Mouse (Mus musculus): ENCODE results near the gene Pgc.
A peak's percentile ranks its signal among the peaks of the same experiment; 100 is the strongest.

The Pgc gene

GRCm38 (mm10) chr17:47726566-47726965 is at the start of gene Pgc:
TSS of gene Pgc (plus strand) at chr17:47726842.
- DNase-seq (ENCODE audit: low read depth, low spot score) = no peak

- no peak for DNase-seq (ENCODE audit: low read depth, low spot score)
Observed at GRCm38 (mm10) chr17:47678238-47678637, 48.4 kb upstream of the Pgc start.

GRCm38 (mm10) chr17:47678702-47679101 is 47.9 kb upstream of the Pgc start:
- no peak for DNase-seq (ENCODE audit: low read depth, low spot score)

GRCm38 (mm10) chr17:47682836-47683235 is 43.8 kb upstream of the Pgc start:
- peak; percentile 63 for DNase-seq (ENCODE audit: low read depth, low spot score)

GRCm38 (mm10) chr17:47687409-47688343 is 39.0 kb upstream of the Pgc start:
- peak; percentile 98 for DNase-seq (ENCODE audit: low read depth, low spot score)

GRCm38 (mm10) chr17:47688344-47688607 is 38.4 kb upstream of the Pgc start, which contains the start of gene Tomm6:
TSS of gene Tomm6 (minus strand) at chr17:47688386.
- DNase-seq (ENCODE audit: low read depth, low spot score) = no peak

GRCm38 (mm10) chr17:47688608-47689575 is 37.8 kb upstream of the Pgc start, which contains the start of gene Frs3:
TSS of gene Frs3 (plus strand) at chr17:47689030.
- peak; percentile 65 for DNase-seq (ENCODE audit: low read depth, low spot score)

GRCm38 (mm10) chr17:47689894-47690293 is 36.7 kb upstream of the Pgc start:
- no peak for DNase-seq (ENCODE audit: low read depth, low spot score)

GRCm38 (mm10) chr17:47691650-47692049 is 35.0 kb upstream of the Pgc start:
- DNase-seq (ENCODE audit: low read depth, low spot score) = no peak

GRCm38 (mm10) chr17:47693671-47694441 is 32.8 kb upstream of the Pgc start:
- no peak for DNase-seq (ENCODE audit: low read depth, low spot score)

- DNase-seq (ENCODE audit: low read depth, low spot score) = no peak
Observed at GRCm38 (mm10) chr17:47694442-47694502, 32.4 kb upstream of the Pgc start, which contains the start of gene Gm21981. TSS of gene Gm21981 (minus strand) at chr17:47694455.

GRCm38 (mm10) chr17:47694503-47695336 is 31.9 kb upstream of the Pgc start, which contains the start of gene Prickle4:
TSS of gene Prickle4 (minus strand) at chr17:47694736.
- peak; percentile 93 for DNase-seq (ENCODE audit: low read depth, low spot score)

GRCm38 (mm10) chr17:47695337-47695710 is 31.3 kb upstream of the Pgc start:
- no peak for DNase-seq (ENCODE audit: low read depth, low spot score)

- DNase-seq (ENCODE audit: low read depth, low spot score) = no peak
Observed at GRCm38 (mm10) chr17:47698156-47698555, 28.5 kb upstream of the Pgc start.

- no peak for DNase-seq (ENCODE audit: low read depth, low spot score)
Observed at GRCm38 (mm10) chr17:47699055-47699454, 27.6 kb upstream of the Pgc start.

GRCm38 (mm10) chr17:47701793-47702192 is 24.8 kb upstream of the Pgc start:
- no peak for DNase-seq (ENCODE audit: low read depth, low spot score)

- DNase-seq (ENCODE audit: low read depth, low spot score) = no peak
Observed at GRCm38 (mm10) chr17:47702548-47703345, 23.9 kb upstream of the Pgc start.

- DNase-seq (ENCODE audit: low read depth, low spot score) = no peak
Observed at GRCm38 (mm10) chr17:47703556-47703955, 23.1 kb upstream of the Pgc start.

- no peak for DNase-seq (ENCODE audit: low read depth, low spot score)
Observed at GRCm38 (mm10) chr17:47704692-47705091, 21.9 kb upstream of the Pgc start.

GRCm38 (mm10) chr17:47706196-47706595 is 20.4 kb upstream of the Pgc start:
- no peak for DNase-seq (ENCODE audit: low read depth, low spot score)

All from CD4-positive helper T cell, adult 2 months (primary cell).